Mouse (Mus musculus): Measurements from ENCODE around the gene Gm20825. TPM values are rescaled to one million over a fixed set of nuclear protein-coding genes. Genes with fewer than 3 reads are reported as not detected.

Gm20825 gene
- total RNA-seq (2023): not detected

GRCm38 (mm10) chrY:8071407-8071806 is at the start of gene Gm20825:
Gene Gm20825, minus strand, starts transcription at chrY:8071507.

Other genes starting within 250 kb of the Gm20825 start
- gene Gm29049, start 74.3 kb downstream of the Gm20825 start, total RNA-seq (2023): not detected
- not detected for gene Gm20824, start 186.4 kb upstream of the Gm20825 start, total RNA-seq (2023)